Mouse (Mus musculus) fat pad, adult 2 months (tissue): ENCODE results near the gene 1700013G24Rik.

Source experiments
- DNase-seq: peaks from one replicate; pipeline ENCODE4 v3.0.0-alpha.2; 2011; ENCODE audit warnings: low read depth, low spot score; ENCODE audit errors: extremely low read depth

Gene 1700013G24Rik

DNA sequence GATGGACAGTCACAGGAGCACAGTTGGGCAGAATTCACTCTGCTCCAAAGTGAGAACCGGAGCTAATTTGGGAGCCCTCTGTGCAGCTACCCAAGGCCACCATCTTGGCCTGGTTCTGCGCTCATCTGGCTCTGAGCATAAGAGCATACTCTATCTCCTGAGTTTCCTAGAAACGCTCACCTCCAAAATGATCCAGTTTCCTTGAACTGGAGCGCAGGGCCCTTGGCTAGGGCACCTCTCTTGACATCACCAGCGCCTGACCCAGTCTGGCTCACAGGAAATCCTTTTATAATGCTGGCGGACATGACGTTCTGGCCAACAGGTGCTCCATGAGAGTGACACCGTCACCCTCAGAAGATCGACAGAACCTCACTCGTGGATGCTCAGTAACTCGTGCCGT, 3.5 kb downstream of the 1700013G24Rik start:
- DNase-seq = no peak

DNA sequence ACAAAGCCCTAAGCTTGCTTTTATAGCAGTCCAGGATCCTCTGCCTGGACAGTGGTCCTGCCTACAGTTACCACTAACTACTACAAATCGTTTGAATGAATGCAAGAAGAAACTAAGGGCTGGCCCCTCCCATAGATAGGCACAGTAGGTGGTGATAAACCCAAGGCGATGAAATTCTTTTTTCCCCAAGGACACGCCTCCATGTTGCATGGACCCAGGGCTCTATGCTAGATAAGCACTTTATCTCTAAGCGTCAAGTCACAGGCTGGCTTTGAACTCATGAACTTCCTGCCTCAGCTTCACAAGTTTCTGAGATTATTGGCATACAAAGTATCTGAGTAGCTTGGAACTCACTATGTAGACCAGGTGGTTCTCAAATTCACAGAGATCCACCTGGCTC, 4.2 kb downstream of the 1700013G24Rik start:
- no peak for DNase-seq

DNA sequence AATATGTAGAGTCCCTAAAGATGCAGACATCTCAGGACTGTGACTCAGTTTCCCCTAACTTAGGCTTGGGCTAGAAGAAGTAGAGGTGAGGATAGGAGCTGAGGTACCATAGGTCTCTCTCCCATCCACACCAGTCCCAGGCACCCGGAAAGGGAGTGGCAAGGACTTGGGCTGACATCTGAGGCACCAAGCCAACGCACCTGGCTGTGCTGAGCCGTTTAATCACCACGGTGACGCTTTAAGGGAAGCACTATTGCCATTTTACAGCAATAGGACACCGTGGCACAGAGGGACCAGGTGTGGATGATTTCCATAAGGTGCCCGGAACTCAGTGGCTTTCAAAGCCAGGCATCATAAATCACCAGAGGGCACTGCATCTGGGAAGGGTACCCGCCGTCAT, 5.2 kb downstream of the 1700013G24Rik start:
- DNase-seq = no peak

DNA sequence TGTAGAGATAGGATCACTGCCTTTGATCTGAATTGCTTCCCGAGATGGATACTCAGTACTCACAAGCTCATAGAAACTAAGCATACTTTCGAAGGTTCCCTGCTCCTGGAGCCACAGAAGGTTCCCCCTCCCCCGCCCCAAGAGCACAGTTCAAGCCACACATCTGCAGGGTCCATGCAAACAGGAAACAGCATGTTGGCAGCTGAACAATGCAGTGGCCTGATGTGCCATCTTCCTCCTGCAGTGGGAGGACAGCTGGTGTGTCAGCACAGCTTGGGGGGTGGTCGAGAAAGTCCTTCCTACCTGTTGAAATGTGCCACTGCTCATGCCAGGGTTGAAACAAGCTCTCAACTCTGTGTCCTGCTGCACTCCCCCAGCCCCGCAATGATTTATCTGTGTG, 5.8 kb downstream of the 1700013G24Rik start:
- no peak for DNase-seq

DNA sequence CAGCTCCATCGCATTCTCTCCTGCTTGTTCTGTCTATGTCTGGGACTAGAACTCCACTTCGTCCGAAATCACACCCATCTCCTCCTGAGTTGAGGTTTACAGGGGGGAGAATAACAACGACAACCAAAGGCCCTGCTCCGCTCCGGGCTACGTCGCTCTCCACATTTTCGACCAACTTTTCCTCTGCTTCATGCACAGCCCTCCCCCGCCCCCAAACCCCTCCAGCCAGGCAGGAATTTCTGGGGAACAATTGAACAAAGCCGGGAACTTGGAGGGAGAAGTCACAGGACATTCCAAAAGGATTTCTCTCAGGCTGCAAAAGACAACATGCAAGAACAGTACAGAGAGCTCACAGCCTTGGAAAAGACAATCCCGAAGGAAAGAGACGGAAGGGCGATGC, 7.6 kb downstream of the 1700013G24Rik start:
- no peak for DNase-seq

DNA sequence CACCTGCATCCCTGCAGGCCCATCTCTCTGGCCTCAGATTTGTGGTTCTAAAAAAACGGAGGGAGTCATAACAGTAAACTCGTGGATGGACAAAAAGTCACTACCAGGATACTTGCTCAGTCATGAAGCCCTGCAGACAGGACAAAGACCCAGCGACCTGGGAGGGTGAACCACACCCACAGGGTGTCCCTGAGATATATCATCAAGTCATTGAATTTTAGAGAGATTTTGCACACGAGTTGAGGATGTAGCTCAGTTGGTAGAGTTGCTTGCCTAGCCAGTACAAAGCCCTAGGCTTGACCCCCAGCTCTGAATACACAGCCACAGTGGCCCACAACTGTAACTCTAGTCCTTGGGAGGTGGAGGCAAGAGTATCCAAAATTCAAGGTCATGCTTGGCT, 8.1 kb downstream of the 1700013G24Rik start:
- DNase-seq = no peak

DNA sequence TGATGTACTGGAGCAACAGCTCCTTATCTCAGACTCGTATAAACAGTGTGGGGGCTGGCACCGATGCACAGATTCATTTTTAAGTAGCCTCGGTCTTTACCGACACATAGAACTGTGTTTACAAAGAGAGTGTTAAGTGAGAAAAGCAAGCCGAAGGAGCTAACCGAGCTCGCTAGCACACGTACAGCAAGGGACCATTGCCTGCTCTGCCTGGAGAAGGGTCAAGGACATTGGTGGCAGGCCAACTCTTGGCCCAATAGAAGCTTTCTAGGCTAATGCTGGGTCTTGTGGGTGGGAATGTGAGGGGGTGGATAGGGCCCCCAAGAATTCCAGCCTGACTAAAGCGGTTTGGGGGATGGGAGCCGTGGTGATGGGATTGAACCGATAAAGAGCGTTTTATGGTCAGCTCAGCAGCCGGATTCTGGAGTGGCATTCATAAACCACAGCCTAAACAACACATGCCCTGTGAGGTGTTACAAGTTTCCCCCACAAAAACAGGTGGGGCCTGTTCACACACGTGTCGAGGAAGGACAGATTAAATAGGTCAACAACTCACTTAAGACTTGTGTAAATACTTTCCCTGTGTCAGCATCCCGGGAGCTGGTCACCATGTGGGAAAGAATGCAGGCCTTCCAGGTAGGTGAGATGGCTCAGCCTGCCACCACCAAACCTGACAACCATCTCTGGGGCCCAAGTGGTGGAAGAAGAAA, 9.1 kb downstream of the 1700013G24Rik start:
- DNase-seq = no peak

DNA sequence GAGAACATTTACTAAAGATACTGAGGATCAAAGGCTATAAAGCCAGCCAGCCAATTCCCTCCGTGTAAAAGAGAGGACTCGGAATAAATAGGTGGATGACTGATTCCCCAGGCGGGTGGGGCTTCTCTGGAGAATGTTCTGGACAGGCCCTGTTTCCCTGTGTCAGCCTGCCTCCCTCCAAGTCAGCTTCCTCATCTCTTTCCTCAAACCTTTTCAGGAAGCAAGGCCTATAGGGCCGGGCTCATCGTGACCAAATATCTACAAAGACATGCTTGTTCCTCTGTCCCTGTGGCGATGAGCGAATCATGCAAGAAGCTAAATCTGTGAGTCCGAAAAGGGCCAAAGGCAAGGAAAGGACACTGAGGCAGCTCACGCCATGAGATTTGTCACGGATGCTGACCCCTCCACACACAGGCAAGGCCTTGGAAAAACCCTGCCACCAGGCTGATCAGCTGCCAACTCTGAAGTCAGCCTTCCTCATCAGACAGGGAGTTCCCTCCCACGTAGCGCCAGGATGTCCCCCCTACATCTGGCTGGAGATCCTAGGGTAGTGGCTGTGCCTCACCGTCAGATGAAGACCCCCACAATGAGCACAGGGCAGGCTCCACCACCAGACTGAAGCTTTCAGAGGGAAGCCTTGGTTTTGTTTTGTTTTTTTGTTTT, 12.2 kb downstream of the 1700013G24Rik start:
- no peak for DNase-seq

DNA sequence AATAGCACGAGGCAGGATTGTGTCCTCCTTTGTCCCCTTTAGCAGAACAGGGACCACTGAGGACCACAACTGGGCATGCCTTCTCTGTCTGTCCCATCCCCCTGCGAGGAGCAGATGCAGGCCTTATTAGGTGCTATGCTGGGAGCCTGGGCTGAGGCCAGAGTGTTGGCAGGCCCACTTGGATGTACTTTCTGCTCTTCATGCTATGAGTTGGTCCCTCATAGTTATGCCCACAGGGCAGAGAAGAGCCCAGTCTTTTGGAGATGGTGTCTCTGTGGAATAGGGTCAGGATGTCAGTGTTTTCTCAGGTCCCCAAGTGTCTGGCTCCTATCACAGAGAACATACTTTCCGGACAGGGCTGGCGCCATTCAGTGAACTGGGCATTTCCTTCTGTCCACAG, 13.9 kb downstream of the 1700013G24Rik start:
- DNase-seq = no peak

DNA sequence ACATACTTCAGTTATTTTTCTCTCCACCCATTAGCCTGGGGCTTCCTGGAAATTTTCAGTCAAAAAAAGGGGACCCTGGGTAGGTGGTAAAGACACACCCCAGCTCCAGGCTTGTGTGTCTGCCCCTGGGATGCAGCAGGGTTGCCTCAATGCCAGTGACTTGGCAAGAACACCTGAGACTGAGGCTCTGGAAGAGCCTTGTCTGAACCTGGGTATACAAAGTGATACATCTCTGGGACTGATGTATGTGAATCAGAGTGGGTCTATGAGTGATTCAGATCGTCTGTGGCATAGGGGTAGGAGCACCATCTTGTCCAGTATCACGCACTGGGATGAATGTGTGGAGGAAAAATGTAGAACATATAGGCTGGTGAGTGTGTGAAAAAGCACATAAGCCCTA, 14.4 kb downstream of the 1700013G24Rik start:
- no peak for DNase-seq

DNA sequence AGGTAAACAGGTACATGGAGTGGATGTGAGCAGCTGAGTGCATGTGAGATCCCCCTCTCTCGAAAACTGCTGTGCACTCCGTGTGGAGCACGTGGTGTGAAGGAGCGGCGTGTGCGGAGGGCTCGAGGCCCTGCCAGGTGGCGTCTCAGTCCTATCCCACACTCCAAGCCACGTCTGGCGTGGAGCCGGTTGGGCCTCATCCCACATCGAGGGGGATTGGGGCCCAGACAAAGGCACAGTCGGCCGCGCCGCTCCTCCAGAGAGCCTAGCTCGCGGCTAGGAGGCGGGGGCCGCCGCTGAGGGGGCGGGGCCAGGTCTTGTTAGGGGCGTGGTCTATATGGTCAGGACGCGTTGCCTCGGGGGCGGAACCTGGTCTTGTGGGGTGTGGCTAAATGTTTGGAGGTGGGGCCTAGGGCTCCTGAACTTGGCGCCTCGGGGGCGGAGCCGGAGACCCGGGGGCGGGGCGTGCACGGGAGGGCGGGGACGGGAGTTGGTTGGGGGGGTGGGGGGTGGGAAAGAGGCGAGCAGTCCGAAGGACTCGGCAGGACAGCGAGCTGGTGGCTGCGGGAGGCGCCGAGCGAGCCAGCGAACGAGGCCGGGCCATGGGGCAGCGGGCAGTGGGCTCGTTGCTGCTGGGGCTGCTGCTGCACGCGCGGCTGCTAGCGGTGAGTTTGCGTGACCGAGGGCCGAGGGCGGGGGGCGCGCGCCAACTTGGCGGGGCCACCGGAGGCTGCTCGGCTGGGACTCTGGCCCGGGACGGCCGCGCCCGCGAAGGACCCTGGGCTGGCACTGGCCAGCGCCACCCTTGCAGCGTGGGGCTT, 15.4 kb downstream of the 1700013G24Rik start, which contains the start of gene Hspg2:
TSS of gene Hspg2 (plus strand) at position 510 of the 821 bp plus-strand sequence.
- DNase-seq = peak; percentile 39

DNA sequence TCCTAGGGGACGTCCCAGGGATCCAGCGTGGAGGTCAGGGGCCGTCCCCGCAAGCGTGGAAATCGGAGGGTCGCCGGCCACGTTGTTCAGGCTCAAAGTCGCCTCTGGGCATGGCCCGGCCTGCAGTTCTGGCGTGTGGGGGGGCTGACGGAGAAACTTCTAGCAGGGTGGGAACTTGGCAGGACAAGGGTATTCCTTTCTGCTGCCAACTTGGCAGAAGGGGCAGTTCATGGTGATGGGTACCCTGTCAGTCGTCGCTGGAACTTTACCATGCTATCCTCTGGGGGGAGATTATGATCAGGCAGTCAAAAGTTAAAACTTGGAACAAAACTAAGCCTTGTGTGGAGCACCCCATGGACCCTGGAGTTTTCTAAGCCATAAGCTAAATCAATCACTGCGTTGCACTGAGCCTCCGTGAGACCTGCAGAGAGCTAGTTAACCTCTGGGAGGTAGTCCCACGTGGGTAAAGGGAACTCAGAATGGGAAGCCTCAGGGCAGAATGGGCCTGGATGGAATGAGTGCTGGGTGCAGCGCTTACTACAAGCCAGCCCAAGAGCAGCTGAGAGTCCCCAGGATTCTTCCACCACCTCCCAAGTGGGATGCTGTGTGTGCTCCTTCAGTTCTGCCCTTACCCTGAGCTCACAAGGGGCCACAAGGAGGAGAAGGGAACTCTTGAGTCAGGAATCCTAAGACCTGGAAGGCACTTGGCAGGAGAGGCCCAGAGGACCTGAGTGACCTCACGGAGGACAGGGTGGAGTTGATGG, 16.2 kb downstream of the 1700013G24Rik start:
- DNase-seq = no peak

DNA sequence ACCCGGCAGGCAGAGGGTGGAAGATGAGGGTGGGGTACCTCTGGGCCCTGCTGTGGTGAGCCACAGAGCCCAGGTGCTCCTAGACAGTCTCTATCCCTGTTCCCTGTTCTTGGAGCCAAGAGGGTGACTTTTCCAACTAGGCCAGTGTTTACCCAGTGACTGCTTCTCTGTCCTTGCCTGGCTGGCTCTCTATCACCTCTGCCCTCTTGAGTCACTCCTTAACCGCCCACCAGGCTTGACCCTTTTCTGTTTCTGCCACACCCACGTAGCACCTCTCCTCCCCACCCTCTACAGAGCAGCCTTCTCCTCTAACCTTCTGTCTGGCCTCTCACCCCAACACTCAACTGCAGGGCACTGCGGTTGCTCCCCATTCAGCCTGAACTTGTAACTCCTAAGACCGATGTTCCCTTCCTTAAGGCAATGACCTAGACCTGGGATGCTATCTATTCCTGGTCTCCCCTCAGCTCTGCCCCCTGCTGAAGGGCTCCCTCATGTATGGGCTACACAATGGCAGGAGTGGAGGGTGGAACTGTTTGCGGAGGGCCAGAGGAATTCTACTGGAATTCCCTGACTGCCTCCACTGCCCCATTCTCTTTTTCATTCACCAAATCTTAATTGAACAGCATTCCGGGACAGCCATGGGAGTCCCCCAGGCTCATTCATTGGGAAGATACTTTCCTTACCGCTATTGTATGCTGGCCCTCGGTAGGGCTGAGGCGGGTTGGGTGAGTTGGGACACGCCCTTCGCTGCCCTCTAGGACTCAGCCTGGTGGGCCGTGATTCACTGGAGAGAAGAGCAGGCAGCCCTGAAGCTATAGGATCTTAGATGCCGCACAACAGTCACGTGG, 17.0 kb downstream of the 1700013G24Rik start:
- DNase-seq = no peak

DNA sequence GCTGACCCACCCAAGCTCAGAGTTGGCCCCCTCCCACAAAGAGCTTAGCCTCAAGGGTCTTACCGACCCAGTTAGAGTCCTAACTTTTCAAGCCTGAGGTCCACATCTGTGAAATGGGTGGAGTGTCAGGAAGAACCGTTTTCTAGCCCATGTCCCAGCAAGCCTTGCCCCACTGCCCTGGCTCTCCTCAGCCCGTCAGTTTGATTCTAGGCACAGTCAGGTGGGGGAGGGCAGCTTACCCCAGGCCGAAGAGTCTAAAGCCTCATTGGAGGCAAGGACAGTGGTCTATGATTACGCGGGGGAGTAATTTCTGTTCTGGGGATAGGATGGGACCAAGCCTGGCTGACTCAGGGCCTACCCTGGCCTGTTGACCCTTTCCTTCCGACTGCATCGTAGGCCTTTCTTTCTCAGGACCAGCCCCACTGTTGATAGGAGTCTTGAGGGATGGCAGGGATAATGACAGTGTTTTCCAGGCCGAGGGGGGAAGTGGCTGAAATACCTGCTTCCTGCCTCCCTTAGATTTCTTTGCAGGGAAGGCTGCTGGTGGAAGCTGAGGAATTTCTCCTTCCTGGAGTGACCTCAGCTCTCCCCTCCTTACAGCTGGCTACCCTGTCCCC, 17.7 kb downstream of the 1700013G24Rik start:
- no peak for DNase-seq

DNA sequence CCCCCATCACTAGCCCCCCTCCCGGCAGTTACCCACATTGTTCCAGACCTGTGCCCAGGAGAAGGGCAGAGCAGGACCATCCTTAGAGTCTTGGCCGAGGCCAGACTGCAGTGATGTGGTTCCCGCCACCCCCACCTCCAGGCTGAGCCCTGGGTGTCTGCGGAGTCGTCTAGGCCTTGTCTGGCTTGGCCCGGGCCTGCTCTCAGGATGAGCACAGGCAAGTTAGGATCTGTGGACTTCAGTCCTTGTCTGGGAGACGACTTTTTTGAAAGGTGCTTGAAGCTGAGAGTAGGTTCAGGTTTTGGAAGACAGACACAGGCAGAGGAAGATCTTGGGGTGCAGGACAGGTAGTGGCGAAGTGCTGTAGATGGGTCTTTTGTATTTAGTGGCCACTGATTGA, 18.2 kb downstream of the 1700013G24Rik start:
- DNase-seq = no peak

DNA sequence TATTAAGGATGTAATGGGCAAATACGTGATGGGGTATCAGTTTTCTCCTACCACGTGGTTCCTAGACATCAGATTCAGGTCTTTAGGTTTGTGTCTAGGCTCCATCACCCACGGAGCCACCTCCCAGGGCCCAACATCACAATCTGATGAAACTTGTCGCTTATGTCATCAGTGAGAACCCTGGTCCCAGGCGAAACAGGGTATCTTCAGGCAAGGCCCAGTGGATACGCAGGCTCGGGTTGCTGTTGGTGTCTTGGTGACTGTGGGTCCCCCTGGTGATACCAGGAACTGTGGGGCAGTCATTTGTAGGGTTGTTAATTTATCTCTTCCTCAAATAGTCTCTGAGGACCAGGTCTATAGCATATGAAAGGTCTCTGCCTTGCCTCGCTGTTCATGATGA, 20.2 kb downstream of the 1700013G24Rik start:
- no peak for DNase-seq

DNA sequence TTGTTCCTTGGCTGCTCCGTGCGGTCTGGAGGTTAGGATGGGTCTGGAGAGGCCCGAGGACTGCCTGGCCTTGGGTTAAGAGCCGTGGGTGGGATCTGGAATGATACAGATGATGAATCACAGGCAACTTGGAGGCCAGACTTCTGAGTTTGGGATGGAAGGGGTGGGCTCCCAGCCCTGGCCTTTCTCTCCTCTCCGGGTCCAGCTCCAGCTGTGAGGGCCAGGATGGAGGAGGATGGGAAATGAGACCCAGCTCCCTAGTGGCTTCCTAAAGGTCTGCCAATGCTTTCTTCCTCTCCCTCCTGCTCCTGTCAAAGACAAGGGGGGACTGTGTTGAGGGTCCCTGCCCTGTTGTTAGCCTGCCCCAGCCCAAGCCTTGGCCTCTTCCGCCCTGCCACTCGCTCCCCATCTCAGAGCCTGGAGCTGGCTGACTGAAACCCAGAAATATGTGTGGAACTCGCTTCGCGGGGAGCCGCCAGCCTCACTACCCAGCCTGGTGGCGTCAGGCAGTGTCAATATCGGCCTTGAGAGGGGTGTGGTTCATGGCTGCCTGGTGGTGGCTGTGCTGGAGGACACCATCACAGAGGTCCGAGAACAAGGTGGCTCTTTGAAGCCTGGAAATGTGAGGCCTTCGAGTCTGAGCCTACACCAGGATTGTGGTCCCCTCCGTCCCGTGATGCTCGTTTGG, 20.8 kb downstream of the 1700013G24Rik start:
- no peak for DNase-seq

DNA sequence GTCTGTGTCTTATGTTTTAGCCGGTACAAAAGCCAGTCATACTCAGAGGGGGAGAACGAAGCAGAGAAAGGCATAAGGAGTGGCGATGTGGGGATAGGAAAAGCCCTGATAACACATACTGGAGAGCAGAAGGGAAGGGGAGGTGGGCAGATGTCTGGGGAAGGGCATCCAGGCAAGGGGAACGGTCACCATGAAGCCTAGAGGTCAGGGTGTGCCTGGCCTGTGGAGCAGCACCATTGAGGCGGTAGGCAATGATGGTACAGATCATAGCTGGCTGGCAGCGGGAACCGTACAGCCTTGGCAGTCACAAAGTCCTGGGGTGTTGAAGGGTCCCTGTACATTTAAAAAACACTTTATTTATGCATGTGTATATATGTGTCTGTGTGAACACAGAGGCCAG, 21.6 kb downstream of the 1700013G24Rik start:
- DNase-seq = no peak
